Mouse (Mus musculus) lung, postnatal 14 days (tissue): Measurements from ENCODE around the gene Slc25a53.
"Not testable (repeated sequence)": the region's sequence is repeated elsewhere in the genome, so short reads cannot be mapped to it uniquely, and the experiment has no call there.

Experiments used
- DNase-seq: peaks from one replicate; pipeline ENCODE4 v3.0.0; 2021

Slc25a53 gene

DNA sequence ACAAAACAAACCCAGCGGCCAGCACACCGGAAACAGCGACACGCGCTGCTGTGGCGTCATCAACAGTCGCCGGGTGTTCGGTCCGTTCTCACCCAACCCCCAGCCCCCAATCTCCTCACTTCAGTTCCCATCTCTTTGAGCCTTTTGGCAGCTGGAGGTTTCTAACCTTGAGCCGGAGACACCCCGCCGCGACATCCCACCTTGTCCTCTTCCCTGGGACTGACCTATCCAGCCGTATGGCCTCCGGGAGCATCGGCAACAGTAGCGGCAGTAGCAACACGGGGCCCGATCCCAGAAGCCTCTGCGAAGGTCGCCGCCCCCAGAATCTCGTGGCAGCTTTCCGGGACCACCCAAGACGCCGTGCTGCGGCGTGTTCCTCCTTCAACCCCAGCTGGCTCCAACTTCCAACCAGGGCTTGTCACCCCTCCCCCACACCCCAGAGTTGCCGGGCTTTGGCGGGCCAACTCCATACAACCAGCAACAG is at the start of gene Slc25a53:
Gene Slc25a53, minus strand, starts transcription at position 303 of the 484 bp plus-strand sequence.
- peak; percentile 86 for DNase-seq

DNA sequence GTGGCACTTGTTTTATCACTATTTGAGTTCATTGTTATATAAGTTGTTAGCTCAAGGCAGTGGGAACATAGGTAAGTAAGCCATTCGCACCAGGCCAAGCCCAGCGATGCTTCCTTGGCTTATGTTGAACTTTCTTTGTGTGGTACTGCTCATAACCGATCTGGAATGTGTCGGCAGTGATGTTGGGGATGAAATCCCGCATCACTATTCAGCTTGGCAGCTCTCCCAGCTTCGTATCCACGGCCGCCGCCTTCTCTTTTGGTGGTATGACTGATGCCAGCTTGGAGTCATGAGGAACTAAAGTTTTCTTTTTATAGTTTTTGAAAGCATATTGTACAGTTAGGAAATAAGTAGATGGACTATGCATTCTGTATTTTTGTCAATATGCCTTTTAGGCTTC is 25.1 kb upstream of the Slc25a53 start:
- no peak for DNase-seq

DNA sequence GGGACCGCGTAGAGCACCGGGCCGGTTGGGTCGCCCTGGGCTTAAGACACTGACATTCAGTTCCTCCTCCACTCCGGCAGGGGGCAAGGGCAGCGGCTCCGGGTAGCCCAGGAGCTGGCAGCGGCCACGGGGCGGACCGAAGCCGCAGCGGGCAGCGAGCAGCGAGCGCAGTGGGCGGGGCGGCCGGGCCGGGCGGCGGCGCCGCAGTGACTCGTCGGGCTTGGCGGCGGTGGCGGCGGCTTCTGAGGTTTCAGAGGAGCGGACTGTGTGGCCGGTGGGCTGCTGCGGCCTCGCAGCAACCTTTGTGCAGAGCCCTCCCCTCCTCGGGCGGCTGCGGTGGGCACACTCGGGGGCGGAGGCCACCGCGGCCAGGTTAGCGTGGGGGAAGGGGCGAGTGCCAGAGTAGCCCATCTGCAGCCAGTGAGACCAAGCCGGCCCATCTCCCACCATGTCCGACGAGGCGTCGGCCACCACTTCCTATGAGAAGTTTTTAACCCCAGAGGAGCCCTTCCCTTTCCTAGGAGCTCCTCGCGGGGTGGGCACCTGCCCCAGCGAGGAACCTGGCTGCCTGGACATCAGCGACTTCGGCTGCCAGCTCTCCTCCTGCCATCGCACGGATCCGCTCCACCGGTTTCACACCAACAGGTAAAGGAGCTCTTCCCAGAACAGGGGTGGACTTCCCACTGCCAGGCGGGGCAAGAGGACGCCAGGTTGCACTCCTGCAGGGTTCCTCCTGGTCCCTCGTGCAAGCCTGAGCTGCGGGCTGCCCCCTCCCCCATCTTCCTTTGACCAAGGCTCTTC is 11.5 kb upstream of the Slc25a53 start, which contains the start of gene Fam199x:
Gene Fam199x, plus strand, starts transcription at position 170 of the 801 bp plus-strand sequence.
- DNase-seq: peak; percentile 79

DNA sequence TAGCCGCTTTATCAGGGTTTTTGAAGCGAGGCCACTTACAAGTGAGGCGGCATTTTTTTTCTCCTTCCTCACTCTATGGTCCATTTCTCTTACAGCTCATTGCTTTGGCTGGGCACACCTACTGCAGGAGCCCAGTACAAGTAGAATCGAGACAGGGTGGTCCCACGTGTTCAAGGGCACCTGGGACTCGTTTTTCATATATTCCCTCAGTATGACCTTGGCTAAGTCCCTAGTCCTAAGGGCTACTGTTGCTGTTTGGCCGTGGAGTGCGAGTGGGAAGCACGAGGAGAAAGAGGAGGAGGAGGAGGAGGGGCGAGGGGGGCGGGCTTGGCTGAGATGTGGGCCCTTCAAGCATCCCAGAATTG is 10.9 kb upstream of the Slc25a53 start:
- DNase-seq: no peak

DNA sequence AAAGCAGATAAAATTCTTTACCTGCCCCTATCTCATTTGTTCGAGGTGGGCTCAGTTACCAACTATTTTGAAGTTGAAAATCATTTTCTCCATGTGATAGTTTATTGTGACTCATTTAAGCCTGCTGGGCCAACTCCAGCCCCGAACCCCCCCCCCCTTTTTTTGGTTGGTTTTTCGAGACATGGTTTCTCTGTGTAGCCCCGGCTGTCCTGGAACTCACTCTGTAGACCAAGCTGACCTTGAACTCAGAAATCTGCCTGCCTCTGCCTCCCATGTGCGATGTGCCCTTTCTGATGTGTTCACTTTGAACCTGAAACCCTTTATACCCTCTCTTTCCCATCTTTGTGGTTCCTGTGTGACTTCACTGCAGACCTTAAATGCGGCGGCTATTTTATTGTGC is 400 bp upstream of the Slc25a53 start:
- DNase-seq: no peak

DNA sequence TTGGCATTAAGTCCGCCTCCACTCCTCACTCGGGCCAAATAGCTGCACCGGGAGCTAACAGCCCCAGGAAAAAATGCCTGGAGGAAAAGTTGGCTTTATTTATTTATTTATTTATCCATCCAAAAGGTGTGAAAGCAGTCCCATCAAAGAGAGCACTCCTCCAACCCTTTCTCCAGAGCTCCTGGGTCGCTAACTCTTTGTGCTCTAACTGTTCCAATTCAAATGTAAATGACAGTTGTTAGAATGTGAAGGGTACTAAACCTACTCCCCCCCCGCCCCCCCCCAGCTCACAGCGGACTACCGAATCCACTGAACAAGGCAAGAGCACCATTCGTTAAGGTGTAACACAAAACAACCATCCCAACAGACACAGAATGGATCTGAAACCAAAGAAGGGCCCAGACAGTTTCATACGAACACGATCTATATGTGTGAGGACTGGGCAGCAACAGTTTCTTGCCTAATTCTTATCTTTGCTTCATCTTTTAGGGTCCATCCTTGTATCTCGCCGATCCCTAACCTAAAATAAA is 567 bp downstream of the Slc25a53 start:
- no peak for DNase-seq

DNA sequence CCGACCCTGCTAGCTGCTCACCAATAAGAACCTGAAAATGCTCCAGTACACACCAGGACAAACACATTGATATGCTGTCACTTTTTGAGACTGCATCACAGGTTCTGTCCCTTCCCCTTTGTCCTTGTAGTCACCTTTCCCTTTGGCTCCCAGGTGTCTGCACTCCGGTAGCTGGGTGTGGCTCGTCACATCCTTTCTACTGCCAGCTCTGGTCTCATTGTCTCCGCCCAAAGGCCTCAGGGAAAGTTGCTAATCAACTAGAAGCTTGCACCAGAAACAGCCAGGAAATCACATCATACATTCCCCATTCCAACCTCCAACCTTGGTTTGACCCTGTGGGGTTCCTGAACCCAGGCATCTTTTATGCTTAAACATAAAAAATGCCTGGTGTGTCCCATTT is 3.8 kb downstream of the Slc25a53 start:
- DNase-seq: no peak

DNA sequence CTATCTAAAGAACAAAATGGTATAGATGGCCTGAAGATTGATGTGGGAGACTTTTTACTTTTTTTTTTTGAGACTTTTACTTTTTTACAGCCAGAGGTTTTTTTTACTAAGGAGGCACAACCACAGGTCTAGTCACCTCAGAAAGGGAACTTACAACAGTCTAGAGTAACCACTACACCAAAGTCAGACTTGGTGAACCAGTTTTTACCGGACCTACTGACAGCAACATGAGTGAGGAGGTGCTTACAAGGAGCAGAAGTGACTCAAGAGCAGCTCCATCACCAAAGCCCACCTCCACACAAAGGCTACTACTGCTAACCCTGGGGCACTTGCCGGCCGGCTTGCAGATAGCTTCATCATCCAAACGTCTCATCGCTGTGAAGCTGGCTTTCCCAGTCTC is 6.4 kb downstream of the Slc25a53 start:
- no peak for DNase-seq

DNA sequence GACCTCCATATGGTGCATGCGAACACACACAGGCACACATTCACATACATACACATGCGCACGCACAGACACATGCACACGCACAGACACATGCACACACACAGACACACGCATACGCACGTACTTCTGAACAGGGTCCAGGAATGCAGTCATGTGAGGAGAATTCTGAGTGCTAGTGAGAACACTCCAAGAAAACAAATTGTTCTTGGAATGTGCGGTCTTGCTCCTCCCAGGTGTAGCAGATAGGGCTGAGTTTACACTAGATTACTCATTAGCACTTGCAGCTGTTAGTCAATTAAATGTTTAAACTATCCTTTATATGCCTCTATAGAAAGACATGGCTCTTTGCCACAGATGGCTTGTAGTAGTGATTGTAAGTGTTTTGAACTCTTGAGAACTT is 7.2 kb downstream of the Slc25a53 start:
- DNase-seq: peak; percentile 12

DNA sequence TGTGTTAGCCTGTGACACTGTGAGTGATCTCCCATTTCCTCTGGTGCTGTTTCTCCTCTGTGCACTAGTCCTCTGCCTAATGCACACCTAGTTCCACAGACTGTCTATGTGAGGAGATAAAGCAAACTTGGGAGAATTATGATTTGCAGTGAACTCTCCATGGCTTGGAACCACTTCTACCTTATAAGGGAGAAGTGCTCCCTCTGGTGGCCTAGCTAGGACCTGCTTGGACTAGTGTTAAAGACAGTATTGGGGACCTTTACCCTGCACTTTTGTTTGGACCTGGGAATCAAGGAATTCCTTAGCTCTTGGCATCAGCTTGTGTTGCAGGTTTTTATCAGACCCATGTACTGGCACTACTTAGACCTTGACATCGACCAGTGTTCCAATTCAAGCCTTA is 18.8 kb downstream of the Slc25a53 start:
- peak; percentile 71 for DNase-seq

DNA sequence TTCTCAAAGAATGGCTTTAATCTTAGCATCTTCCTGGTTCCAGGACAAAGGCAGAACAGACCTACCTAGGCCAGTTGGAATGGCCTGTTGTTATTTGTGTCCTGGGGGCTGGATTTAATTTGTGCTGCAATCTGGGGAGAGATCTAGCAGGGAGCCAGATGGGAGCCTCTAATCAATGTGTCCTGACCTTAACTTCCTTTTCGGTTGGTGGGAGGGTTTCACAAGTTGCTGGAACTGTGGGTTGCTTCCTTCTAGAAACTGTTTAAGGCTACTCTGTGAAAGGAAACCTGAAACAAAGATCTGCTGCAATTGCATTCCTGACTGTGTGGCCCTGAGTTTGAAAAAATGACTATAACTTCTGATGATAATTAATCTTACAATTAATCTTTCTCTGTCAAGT is 20.4 kb downstream of the Slc25a53 start:
- no peak for DNase-seq

DNA sequence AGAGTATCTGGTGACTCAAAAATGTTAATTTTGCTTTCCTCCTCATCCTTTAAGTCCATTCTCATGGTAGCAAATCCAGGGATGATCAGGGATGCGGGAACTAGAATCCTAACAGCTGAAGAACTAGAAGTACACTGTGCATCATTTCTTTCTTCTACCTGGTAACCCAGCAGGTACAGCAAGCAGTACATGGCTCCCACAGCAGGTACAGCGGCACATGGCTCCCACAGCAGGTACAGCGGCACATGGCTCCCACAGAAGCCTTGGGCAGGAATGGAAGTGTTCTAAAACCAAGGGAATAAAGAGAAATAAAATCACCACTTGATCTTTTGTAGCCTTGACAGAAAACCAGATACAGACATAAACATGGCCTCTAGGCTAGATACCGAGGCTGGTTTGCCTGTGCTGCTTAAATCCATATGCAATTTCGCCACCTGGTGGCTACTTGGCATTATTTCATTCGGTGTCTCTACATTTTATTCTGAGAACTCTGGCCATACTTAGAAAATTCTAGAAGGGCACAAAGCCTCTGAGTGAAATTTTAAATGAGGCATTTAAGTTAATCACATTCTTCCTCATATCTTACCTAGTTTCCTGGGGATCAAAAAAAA is 22.9 kb downstream of the Slc25a53 start:
- peak; percentile 49 for DNase-seq

DNA sequence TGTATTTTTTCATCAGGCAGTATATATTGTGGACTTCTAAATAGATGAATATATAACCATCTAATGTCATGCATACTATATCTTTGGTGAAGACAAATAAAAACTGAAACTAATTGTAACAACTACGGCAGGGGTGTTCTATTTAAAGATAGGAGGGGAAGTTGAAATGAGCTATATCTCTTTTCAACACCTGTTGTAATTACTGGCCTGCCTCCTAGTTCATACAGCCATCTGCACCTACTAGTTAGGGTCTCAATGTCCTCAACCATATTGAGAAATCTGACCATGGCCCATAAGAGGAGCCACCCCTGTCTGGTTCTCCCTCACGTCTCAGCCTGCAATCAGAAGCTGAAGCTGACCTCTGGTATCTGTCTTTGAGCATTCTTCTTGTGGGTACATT is 41.8 kb downstream of the Slc25a53 start:
- no peak for DNase-seq

DNA sequence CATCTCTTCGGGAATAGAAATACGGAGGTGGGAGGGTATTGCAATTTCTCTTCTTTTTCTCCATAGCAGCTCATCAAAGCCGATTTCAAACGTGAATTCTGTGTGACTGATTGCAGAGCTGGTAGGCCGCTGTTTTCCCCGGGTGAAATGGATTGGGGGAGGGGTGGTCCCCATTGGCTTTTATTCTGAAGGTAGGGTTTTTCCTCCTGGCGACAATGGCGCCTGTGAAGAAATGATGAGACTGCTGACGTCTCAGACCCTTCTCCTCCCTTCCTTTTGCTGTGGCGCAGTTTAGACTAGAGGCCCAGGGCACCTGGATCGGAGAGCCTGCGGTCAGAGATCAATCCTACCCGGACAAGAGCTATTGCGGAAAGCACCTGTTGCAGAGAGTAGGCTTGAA is 44.5 kb downstream of the Slc25a53 start:
- DNase-seq: no peak

DNA sequence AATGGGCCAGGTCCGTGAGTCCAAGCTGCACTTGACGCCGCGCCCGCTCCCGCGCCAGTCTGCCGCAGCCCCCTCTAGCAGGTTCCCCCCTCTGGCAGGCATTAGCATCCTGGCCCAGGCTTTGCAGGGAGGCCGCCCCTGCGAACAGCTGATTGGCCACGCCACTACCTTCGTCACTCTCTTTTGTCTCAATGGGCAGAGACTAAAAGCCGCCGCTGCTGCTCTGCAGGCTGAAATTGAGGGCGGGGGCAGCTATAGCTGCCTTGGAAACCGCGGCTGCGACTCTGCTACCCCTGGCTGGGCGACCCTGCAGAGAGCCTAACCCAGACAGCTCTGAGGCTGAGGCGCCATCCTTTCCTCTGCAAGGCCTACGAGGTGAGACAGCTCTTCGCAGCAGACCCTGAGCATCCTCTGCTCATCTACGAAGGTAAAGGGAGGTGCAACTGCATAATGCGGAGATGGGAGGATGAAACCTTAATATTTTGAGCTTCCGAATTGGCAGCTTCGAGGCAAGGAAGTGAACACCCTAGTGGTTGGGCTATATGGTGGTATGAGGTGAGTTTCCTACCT is 45.0 kb downstream of the Slc25a53 start, which contains the start of gene Zcchc18:
Gene Zcchc18, plus strand, starts transcription at position 178 of the 570 bp plus-strand sequence.
- peak; percentile 48 for DNase-seq

DNA sequence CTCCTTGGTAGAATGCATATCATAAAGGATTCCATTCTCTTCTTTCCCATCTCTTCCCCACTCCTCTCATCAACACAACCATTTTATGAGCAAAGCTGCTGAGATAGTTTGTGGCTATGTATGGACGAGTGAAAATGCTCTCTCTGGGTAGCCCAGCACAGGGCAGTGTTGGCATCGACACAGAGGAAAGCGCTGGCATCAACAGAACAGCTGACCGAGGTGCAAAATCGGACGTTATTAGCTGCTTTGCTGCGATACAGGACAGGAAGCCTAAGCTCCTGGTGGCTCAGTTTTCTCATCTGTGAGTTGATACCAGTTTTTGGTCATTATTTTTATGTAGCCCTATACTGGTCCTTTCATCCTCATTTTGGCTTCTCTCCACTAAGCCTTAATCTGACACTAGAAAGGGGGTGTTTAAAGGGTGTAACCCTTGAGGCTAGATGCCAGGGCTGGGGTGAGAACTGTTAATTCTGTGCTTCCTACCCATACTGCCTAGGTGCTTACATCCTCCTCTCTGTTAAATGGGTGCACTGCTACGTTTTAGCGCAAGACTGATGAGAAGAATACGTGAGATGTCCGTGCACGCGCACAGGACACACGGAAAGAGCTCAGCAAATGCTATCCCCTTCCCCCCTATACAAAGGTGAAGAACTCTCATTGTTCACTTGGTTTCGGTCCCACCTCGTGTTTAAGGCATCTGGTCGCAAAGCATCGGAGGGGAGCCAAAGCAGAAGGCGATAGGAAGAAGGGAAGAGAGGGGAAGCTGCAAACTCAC is 45.7 kb downstream of the Slc25a53 start:
- DNase-seq: no peak

DNA sequence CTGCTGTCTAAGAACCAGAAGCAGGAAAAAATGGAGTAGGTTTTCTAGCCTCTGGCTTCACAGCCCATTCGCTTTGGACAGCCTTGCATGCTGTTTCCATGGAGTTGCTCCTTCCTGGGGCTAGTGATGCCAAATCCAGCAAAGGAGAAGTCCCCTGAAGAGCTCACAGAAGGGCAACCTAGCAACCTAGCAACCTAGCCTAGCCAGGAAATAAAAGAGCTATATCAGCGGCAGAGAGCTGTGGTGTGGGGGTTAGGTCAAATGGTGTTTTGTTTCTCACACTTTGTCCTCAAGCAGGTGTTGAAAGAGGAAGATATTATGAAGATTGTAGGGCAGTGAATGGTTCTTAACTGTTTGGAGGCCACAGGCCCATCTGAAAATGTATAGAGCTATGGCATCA is 46.8 kb downstream of the Slc25a53 start:
- DNase-seq: no peak

DNA sequence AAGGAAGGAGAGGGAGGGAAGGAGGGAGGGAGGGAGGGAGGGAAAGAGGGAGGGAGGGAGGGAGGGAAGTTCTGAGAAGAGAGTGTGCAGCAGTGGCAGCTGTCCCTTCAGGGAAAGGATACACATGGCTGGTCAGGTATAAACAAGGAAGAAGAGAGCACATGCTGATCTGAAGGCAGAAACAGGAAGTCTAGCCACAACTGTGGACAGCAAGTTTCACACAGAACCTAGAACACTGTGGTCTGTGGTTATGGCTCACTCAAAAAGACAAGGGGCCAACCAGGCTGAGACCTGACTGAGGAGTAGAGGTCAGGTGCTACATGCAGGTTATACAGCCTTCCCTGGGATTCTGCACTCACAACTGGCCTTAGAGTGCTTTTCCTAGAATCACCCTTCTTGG is 52.1 kb downstream of the Slc25a53 start:
- DNase-seq: no peak

DNA sequence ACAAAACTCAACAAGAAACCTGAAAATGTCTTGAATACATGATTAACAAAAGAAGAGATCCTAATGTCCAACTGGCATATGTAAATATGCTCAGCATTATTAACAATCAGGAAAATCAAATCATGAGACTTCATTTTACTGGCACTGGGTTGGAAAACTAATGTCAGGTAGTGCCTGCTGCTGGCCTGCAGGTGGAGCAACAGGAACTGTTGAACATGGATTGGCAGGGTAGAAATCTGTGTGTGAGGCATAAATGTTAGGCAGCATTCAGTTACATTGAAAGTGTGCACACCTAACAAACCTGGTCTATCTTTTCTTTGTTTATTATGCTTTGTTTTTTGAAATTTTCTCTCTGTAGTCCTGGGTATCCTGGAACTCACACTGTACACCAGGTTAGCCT is 59.5 kb downstream of the Slc25a53 start:
- DNase-seq: no peak

DNA sequence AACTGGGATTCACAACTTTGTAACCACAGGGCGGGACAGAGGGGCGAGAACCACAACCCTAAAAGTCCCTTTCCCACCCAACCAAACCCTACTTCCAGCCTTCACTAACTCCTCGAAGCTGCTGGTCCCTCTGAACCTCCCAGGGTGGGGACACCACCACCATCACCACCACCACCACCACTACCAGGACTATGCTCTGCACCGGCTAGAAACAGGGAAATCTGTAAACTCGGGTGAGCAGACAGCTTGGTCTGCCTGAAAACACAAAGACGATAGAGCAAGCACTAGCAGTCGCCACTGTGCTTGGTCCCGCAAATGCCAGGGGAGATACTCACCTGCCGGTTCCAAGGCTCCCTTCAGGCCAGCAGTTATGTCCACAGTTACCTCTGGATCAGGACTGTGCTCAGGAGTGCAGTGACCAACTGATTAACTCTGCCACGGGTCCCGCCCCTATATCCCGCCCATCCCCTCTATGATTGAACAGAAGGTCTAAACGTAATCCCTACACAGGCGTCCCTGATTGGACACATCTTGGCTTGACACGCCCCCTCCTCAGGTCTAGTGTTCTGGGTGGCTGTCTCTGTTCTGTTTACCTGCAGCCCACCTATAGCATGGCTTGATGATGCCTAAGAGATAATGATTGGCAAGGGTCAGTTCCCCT is 61.5 kb downstream of the Slc25a53 start, which contains the start of the genes Tmsb15l and Tmsb15b1:
Gene Tmsb15l, minus strand, starts transcription at position 446 of the 661 bp plus-strand sequence.
Gene Tmsb15b1, minus strand, starts transcription at position 451 of the 661 bp plus-strand sequence.
- peak; percentile 64 for DNase-seq

DNA sequence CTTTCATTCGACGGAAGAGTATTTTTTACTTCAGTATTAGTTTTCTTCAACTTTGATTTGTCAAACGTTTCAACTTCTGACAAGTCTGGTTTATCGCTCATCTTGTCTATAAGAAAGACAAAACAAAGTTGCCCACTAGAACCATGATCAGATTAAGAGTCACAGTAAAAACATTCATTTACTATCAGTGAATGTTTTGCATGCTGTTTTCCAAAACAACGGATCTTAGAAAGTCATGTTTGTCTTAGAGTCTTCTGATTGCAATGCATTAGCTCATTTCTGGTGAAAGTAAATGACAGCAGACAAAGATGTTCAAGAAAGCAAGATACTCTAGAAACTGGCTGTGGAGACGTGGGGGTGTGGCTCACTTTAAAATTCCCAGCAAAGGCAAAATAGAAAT is 62.7 kb downstream of the Slc25a53 start, which contains the start of gene Tmsb15b2:
Gene Tmsb15b2, minus strand, starts transcription at position 101 of the 400 bp plus-strand sequence.
- not testable (repeated sequence) for DNase-seq

DNA sequence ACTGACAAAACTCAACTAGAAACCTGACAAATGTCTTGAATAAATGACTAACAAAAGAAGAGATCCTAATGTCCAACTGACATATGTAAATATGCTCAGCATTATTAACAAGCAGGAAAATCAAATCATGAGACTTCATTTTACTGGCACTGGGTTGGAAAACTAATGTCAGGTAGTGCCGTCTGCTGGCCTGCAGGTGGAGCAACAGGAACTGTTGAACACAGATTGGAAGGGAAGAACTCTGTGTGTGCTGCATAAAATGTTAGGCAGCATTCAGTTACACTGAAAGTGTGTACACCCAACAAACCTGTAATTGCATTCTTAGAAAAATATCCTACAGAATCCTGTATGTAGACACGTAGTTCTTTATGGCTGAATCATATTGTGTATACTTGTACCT is 78.4 kb downstream of the Slc25a53 start:
- DNase-seq: peak; percentile 0
